Mouse (Mus musculus): ENCODE measurements around the gene Arap1.

DNA sequence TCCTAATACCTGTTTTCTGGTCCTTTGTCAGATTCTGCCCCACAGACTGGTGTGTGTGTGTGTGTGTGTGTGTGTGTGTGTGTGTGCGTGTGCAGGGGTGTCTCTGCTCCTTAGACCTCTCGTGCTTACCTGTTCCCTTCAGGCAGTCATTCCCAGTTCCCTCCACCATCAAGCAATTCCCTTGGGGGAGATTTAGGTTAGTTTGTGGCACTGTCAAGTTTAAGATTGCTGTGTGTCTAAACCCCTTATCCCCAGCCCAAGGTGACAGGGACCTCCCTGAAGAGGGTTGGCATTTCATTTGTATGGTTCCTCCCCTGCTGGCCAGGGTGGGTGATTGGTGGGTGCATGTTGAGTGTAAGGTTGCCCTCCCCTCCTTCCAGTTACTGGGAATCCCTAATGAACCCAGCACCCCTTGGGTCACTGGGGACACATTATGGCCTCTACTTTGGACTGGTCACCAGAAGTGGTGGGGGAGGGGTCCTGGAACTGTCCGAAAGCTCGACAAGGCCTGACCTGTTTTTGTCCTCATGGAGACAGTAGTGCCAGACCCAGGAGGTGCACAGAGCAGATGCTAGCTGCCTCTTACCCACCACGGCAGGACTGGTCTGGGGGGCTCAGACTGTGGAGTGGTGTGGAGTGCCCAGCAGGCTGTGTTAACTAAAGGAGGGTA, 31.1 kb downstream of the Arap1 start:
- TF ChIP-seq CTCF (IDR thresholded peaks at IDR 0.05; ENCODE audit: borderline replicate concordance, insufficient read depth, low read depth, low read length) (no peak), POLR2A (IDR thresholded peaks at IDR 0.05; ENCODE audit: borderline replicate concordance, insufficient read depth, low read length) (no peak)
